Mouse (Mus musculus): Measurements from ENCODE around the gene Madd. TPM values are rescaled to one million over a fixed set of nuclear protein-coding genes. Genes with fewer than 3 reads are reported as not detected.

The Madd gene
- total and polyA plus RNA-seq, 2 experiments from 2014 or later = 39.8 to 87.1 TPM

DNA sequence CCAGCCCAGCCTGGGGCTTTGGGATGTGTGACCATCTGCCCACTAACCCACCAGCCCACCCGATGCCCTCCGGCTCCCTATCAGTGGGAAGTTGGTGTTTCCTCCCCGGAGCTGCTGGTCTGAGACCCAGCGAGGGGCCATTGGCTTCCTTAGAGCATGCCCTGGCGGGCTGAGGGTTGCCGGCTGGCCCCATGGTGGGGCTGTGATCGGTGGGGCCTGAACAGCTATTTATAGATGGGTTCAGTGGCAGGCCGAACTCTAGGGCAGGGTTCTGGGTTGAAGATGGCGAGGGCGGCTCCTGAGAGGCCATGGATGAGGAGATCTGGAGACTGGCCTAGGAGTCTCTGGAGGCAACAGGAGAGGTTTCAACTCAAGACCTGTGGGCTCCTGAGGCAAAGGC is 86.6 kb downstream of the Madd start:
- 81% methylated on average over 10 of the region's 10 CpGs for WGBS
- no peak overlapping the region for H3K4me2 ChIP-seq (ENCODE audit: low read depth, low read length, poor library complexity, severe bottlenecking)
- H3K27me3 ChIP-seq (ENCODE audit: insufficient read depth, low read length) = 0 out of 2 replicates have a peak, but pooled peaks cover 3% of the 10 kb centered on the region
- no peak for DNase-seq (ENCODE audit: low spot score)
- H3K27ac ChIP-seq (ENCODE audit: low read depth, low read length) = no peak overlapping the region
- no peaks in the 10 kb centered on the region for H3K36me3 ChIP-seq (ENCODE audit: insufficient read depth, low read length)
- TF ChIP-seq CTCF (IDR thresholded peaks at IDR 0.05) = no peak
- no peak overlapping the region for H3K9ac ChIP-seq (replicated peaks; ENCODE audit: low read length, poor library complexity, severe bottlenecking)
- H3K4me1 ChIP-seq (ENCODE audit: insufficient read depth, low read length) = no peaks in the 10 kb centered on the region
- ATAC-seq (ENCODE audit: low FRiP score) = no peak
- H3K4me3 ChIP-seq (ENCODE audit: low read depth, low read length) = no peak overlapping the region
- no peaks in the 10 kb centered on the region for H3K9me3 ChIP-seq (ENCODE audit: low read length)

DNA sequence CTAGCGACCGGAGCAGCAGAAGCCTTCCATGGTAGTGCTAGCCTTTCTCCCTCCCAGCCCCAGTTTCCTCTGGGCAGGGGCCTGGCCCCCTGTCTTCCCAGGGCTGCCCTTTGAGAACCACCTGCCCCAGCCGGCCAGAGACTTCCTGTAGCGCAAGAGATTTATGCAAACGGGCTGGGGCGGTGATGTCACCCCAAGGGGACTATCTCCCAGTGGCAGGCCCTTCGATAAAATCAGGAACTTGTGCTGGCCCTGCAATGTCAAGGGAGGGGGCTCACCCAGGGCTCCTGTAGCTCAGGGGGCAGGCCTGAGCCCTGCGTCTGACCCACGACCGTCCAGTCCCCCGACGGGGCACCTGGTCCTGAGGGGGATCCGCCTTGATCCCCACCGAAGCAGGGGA is 87.1 kb downstream of the Madd start:
- DNase-seq (ENCODE audit: low spot score) (no peak), ATAC-seq (ENCODE audit: low FRiP score) (no peak)
- Histone ChIP-seq H3K9me3 (ENCODE audit: low read length) (no peaks in the 10 kb centered on the region), H3K4me2 (ENCODE audit: low read depth, low read length, poor library complexity, severe bottlenecking) (no peak overlapping the region), H3K4me1 (ENCODE audit: insufficient read depth, low read length) (no peaks in the 10 kb centered on the region), H3K27me3 (ENCODE audit: insufficient read depth, low read length) (0 out of 2 replicates have a peak, but pooled peaks cover 3% of the 10 kb centered on the region), H3K4me3 (ENCODE audit: low read depth, low read length) (no peak overlapping the region), H3K27ac (ENCODE audit: low read depth, low read length) (no peak overlapping the region), H3K9ac (replicated peaks; ENCODE audit: low read length, poor library complexity, severe bottlenecking) (no peak overlapping the region), H3K36me3 (ENCODE audit: insufficient read depth, low read length) (no peaks in the 10 kb centered on the region)
- TF ChIP-seq CTCF (IDR thresholded peaks at IDR 0.05) = no peak
- WGBS = 71% methylated on average over 14 of the region's 14 CpGs

DNA sequence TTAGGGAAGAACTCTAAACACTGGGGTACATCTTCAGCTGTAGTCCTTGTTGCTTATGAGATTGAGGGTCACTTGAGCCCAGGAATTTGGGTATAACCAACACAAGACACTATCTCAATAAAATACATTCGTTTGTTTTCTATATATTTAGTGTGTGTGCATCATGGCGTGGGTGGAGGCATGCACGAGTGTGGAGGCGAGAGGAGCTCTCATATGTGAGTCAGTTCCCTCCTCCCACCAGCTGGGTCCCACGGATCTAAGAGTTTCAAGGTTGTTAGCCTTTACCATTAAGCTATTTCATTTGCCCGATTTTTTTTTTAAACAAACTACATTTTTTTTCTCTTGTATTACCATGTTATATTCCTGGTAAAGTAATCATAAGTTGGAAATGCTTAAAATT is 92.8 kb downstream of the Madd start:
- Histone ChIP-seq H3K27me3 (ENCODE audit: insufficient read depth, low read length) (no peaks in the 10 kb centered on the region), H3K9ac (replicated peaks; ENCODE audit: low read length, poor library complexity, severe bottlenecking) (no peak overlapping the region), H3K27ac (ENCODE audit: low read depth, low read length) (no peak overlapping the region), H3K36me3 (ENCODE audit: insufficient read depth, low read length) (no peaks in the 10 kb centered on the region), H3K4me2 (ENCODE audit: low read depth, low read length, poor library complexity, severe bottlenecking) (no peak overlapping the region), H3K4me1 (ENCODE audit: insufficient read depth, low read length) (no peaks in the 10 kb centered on the region), H3K9me3 (ENCODE audit: low read length) (no peaks in the 10 kb centered on the region), H3K4me3 (ENCODE audit: low read depth, low read length) (no peak overlapping the region)
- DNase-seq (ENCODE audit: low spot score) (no peak), ATAC-seq (ENCODE audit: low FRiP score) (no peak)
- no peak for TF ChIP-seq CTCF (IDR thresholded peaks at IDR 0.05)
- WGBS = 76% methylated on average over 6 of the region's 6 CpGs

DNA sequence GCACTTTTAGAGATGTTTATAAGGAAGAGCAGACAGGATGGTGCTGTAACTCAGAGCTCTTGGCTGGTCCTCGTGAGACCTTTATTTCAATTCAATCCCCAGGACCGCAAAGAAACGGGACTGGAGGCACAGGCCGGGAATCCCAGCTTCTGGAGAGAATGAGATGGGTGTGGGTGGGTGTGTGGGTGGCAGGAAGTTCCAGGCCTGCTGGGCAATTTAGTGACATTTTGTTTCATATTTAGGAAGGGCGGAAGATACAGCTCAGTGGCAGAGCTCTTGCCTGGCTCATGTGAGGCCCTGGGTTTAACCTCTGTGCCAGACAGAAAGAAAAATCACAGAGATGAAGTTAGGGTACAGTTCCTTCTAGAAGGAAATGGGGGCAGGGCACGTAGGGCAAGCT is 93.4 kb downstream of the Madd start:
- Histone ChIP-seq H3K27me3 (ENCODE audit: insufficient read depth, low read length) (no peaks in the 10 kb centered on the region), H3K4me2 (ENCODE audit: low read depth, low read length, poor library complexity, severe bottlenecking) (no peak overlapping the region), H3K9me3 (ENCODE audit: low read length) (no peaks in the 10 kb centered on the region), H3K27ac (ENCODE audit: low read depth, low read length) (no peak overlapping the region), H3K36me3 (ENCODE audit: insufficient read depth, low read length) (no peaks in the 10 kb centered on the region), H3K9ac (replicated peaks; ENCODE audit: low read length, poor library complexity, severe bottlenecking) (no peak overlapping the region), H3K4me1 (ENCODE audit: insufficient read depth, low read length) (no peaks in the 10 kb centered on the region), H3K4me3 (ENCODE audit: low read depth, low read length) (no peak overlapping the region)
- 81% methylated on average over 6 of the region's 6 CpGs for WGBS
- no peak for TF ChIP-seq CTCF (IDR thresholded peaks at IDR 0.05)
- ATAC-seq (ENCODE audit: low FRiP score) (no peak), DNase-seq (ENCODE audit: low spot score) (no peak)

DNA sequence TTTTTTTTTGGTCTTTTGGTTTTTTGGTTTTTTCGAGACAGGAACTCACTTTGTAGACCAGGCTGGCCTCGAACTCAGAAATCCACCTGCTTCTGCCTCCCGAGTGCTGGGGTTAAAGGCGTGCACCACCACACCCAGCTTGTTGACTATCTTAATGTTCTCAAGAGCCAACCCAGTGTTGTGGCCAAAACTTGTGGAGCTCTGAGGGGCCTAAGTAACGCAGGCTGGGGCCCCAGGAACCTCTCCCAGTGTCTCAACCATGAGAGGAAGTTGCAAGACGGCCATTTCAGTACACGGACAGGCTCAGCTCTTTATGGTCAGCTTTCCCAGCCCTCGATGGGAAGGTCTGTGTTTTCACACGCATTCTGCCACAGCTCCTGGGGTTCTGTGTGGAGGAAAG is 94.7 kb downstream of the Madd start:
- WGBS = 81% methylated on average over 9 of the region's 9 CpGs
- no peaks in the 10 kb centered on the region for H3K36me3 ChIP-seq (ENCODE audit: insufficient read depth, low read length)
- DNase-seq (ENCODE audit: low spot score) (no peak), ATAC-seq (ENCODE audit: low FRiP score) (no peak)
- TF ChIP-seq CTCF (IDR thresholded peaks at IDR 0.05) = no peak
- no peaks in the 10 kb centered on the region for H3K27me3 ChIP-seq (ENCODE audit: insufficient read depth, low read length)
- no peak overlapping the region for H3K4me3 ChIP-seq (ENCODE audit: low read depth, low read length)
- no peaks in the 10 kb centered on the region for H3K9me3 ChIP-seq (ENCODE audit: low read length)
- no peak overlapping the region for H3K9ac ChIP-seq (replicated peaks; ENCODE audit: low read length, poor library complexity, severe bottlenecking)
- H3K4me1 ChIP-seq (ENCODE audit: insufficient read depth, low read length) = no peaks in the 10 kb centered on the region
- no peak overlapping the region for H3K4me2 ChIP-seq (ENCODE audit: low read depth, low read length, poor library complexity, severe bottlenecking)
- H3K27ac ChIP-seq (ENCODE audit: low read depth, low read length) = no peak overlapping the region

DNA sequence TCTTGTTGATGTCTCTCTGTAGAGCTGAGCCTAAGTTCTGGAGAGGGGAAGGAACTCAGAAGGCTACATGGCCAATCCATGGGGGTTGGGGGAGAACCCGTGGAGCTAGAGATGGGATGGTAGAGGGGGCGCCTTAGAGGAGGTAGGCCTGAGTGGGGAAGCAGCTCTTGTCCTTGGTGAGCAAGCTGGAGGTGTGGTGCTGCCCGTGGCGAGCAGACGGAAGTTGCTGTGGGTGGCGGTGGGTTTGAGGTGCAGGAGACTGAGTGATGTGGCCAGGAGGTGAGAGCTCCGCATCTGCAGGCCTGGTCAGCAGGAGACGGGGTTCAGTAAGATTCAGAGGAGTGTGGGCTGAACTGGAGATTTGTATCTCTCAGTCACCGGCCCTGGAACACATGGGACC is 96.2 kb downstream of the Madd start:
- Histone ChIP-seq H3K4me1 (ENCODE audit: insufficient read depth, low read length) (no peaks in the 10 kb centered on the region), H3K36me3 (ENCODE audit: insufficient read depth, low read length) (no peaks in the 10 kb centered on the region), H3K27ac (ENCODE audit: low read depth, low read length) (no peak overlapping the region), H3K4me2 (ENCODE audit: low read depth, low read length, poor library complexity, severe bottlenecking) (no peak overlapping the region), H3K4me3 (ENCODE audit: low read depth, low read length) (no peak overlapping the region), H3K27me3 (ENCODE audit: insufficient read depth, low read length) (no peaks in the 10 kb centered on the region), H3K9ac (replicated peaks; ENCODE audit: low read length, poor library complexity, severe bottlenecking) (no peak overlapping the region), H3K9me3 (ENCODE audit: low read length) (no peaks in the 10 kb centered on the region)
- DNase-seq (ENCODE audit: low spot score) = no peak
- TF ChIP-seq CTCF (IDR thresholded peaks at IDR 0.05) = no peak
- 90% methylated on average over 9 of the region's 9 CpGs for WGBS
- no peak for ATAC-seq (ENCODE audit: low FRiP score)

Other genes with a start within 250 kb of the Madd start
- 82.5 and 85.4 TPM in 2 replicates for gene Celf1, start 243.5 kb downstream of the Madd start, total RNA-seq (2014; rRNA removed)
- 62.9 and 69.5 TPM in 2 replicates for gene Celf1, start 243.5 kb downstream of the Madd start, polyA plus RNA-seq (2015; fragmentation: Nextera tagmentation; extraction: Ambion mirVana)
- gene Rapsn, start 148.2 kb downstream of the Madd start, total RNA-seq (2014; rRNA removed) = 1.7 and 2.4 TPM in 2 replicates
- 0.97 and 1.2 TPM in 2 replicates for gene Rapsn, start 148.2 kb downstream of the Madd start, polyA plus RNA-seq (2015; fragmentation: Nextera tagmentation; extraction: Ambion mirVana)
- 166 and 183 TPM in 2 replicates for gene Psmc3, start 129.8 kb downstream of the Madd start, total RNA-seq (2014; rRNA removed)
- 245 and 253 TPM in 2 replicates for gene Psmc3, start 129.8 kb downstream of the Madd start, polyA plus RNA-seq (2015; fragmentation: Nextera tagmentation; extraction: Ambion mirVana)
- gene Slc39a13, start 113.4 kb downstream of the Madd start, total RNA-seq (2014; rRNA removed) = 34.1 and 40.3 TPM in 2 replicates
- gene Slc39a13, start 113.4 kb downstream of the Madd start, polyA plus RNA-seq (2015; fragmentation: Nextera tagmentation; extraction: Ambion mirVana) = 22.7 and 26.3 TPM in 2 replicates
- 4.4 and 10.0 TPM in 2 replicates for gene Spi1, start 101.4 kb downstream of the Madd start, total RNA-seq (2014; rRNA removed)
- 4.0 and 4.2 TPM in 2 replicates for gene Spi1, start 101.4 kb downstream of the Madd start, polyA plus RNA-seq (2015; fragmentation: Nextera tagmentation; extraction: Ambion mirVana)
- 0.09 TPM in 1 of 2 replicates, not detected in the other for gene Mybpc3, start 65.7 kb downstream of the Madd start, total RNA-seq (2014; rRNA removed)
- gene Mybpc3, start 65.7 kb downstream of the Madd start, polyA plus RNA-seq (2015; fragmentation: Nextera tagmentation; extraction: Ambion mirVana) = not detected in 2 replicates
- 0.82 and 3.8 TPM in 2 replicates for gene Nr1h3, start 19.0 kb upstream of the Madd start, total RNA-seq (2014; rRNA removed)
- gene Nr1h3, start 19.0 kb upstream of the Madd start, polyA plus RNA-seq (2015; fragmentation: Nextera tagmentation; extraction: Ambion mirVana) = 0.70 and 1.9 TPM in 2 replicates
- gene Acp2, start 19.0 kb upstream of the Madd start, total RNA-seq (2014; rRNA removed) = 44.7 and 45.2 TPM in 2 replicates
- 35.1 and 36.4 TPM in 2 replicates for gene Acp2, start 19.0 kb upstream of the Madd start, polyA plus RNA-seq (2015; fragmentation: Nextera tagmentation; extraction: Ambion mirVana)
- 7.9 and 11.5 TPM in 2 replicates for gene Ddb2, start 53.1 kb upstream of the Madd start, total RNA-seq (2014; rRNA removed)
- gene Ddb2, start 53.1 kb upstream of the Madd start, polyA plus RNA-seq (2015; fragmentation: Nextera tagmentation; extraction: Ambion mirVana) = 13.4 and 14.2 TPM in 2 replicates
- 17.5 and 22.6 TPM in 2 replicates for gene Pacsin3, start 72.1 kb upstream of the Madd start, total RNA-seq (2014; rRNA removed)
- gene Pacsin3, start 72.1 kb upstream of the Madd start, polyA plus RNA-seq (2015; fragmentation: Nextera tagmentation; extraction: Ambion mirVana) = 17.7 and 18.7 TPM in 2 replicates
- 47.7 and 51.1 TPM in 2 replicates for gene Arfgap2, start 81.1 kb upstream of the Madd start, total RNA-seq (2014; rRNA removed)
- gene Arfgap2, start 81.1 kb upstream of the Madd start, polyA plus RNA-seq (2015; fragmentation: Nextera tagmentation; extraction: Ambion mirVana) = 53.0 and 56.8 TPM in 2 replicates